ENCODE assay signal across 8 mouse cellular contexts in genomic region chr5:136962501-136962900, GRCm38 (mm10). TPM values are rescaled to one million over a fixed set of nuclear protein-coding genes. Genes with fewer than 3 reads are reported as not detected.
A peak's percentile ranks its signal among the peaks of the same experiment; 100 is the strongest.
DNase-seq lines count a peak whose midpoint lies in the region; ATAC-seq and TF ChIP-seq lines count a peak whose summit lies in the region.

No protein-coding gene starts in this region.

- peak; percentile 86 for TF ChIP-seq CTCF in ES-Bruce4 (IDR thresholded peaks at IDR 0.05; ENCODE audit: low read depth, low read length)

- H3K27me3 ChIP-seq in ES-Bruce4 (ENCODE audit: control insufficient read depth, insufficient read depth, low read length, poor library complexity, severe bottlenecking), result no peaks in the 10 kb centered on the region
- no peaks in the 10 kb centered on the region for H3K27me3 ChIP-seq in forebrain, embryonic 14.5 days (replicated peaks; ENCODE audit: control insufficient read depth, insufficient read depth, low read length)
- no peaks in the 10 kb centered on the region for H3K27me3 ChIP-seq in neural tube, embryonic 15.5 days (replicated peaks)

- H3K4me2 ChIP-seq in forebrain, embryonic 14.5 days (ENCODE audit: low read length), result peak overlapping the region; percentile 93
- H3K4me2 ChIP-seq in neural tube, embryonic 15.5 days, result peak overlapping the region; percentile 82

- H3K27ac ChIP-seq in ES-Bruce4 (ENCODE audit: insufficient read depth, low read length), result peak overlapping the region; percentile 84
- H3K27ac ChIP-seq in forebrain, embryonic 14.5 days (ENCODE audit: low read depth, low read length), result peak overlapping the region; percentile 83
- peak overlapping the region; percentile 95 for H3K27ac ChIP-seq in neural tube, embryonic 15.5 days (replicated peaks)

- peak overlapping the region; percentile 58 for H3K9ac ChIP-seq in ES-Bruce4 (ENCODE audit: low read depth, poor library complexity, severe bottlenecking)
- H3K9ac ChIP-seq in forebrain, embryonic 14.5 days (ENCODE audit: low read length), result peak overlapping the region; percentile 70
- H3K9ac ChIP-seq in neural tube, embryonic 15.5 days (replicated peaks), result peak overlapping the region; percentile 87

- H3K36me3 ChIP-seq in ES-Bruce4 (ENCODE audit: control insufficient read depth, insufficient read depth, low read length, poor library complexity, severe bottlenecking), result peaks cover 4% of the 10 kb centered on the region; the same call in 1 of the 2 replicates
- peaks cover 38% of the 10 kb centered on the region for H3K36me3 ChIP-seq in forebrain, embryonic 14.5 days (ENCODE audit: control insufficient read depth, insufficient read depth, low read length)
- peaks cover 37% of the 10 kb centered on the region for H3K36me3 ChIP-seq in neural tube, embryonic 15.5 days

- intact Hi-C loops in heart, postnatal 14 days (cut with DNase I), result loop anchor here (2.0 to 10.0 kb wide), 2 partner anchors 24 to 822 kb away; partner anchors contain the start of genes Mepce, Plod3 and Zcwpw1

- no peak for TF ChIP-seq POLR2A in ES-Bruce4 (IDR thresholded peaks at IDR 0.05; ENCODE audit: insufficient read depth, low read length)

- peak overlapping the region; percentile 91 for H3K4me3 ChIP-seq in ES-Bruce4 (ENCODE audit: low read depth, low read length)
- peak overlapping the region; percentile 64 for H3K4me3 ChIP-seq in forebrain, embryonic 14.5 days (ENCODE audit: low read depth, low read length)
- H3K4me3 ChIP-seq in neural tube, embryonic 15.5 days (replicated peaks), result peak overlapping the region; percentile 73

- TF ChIP-seq EP300 in ES-Bruce4 (IDR thresholded peaks at IDR 0.05; ENCODE audit: insufficient read depth, low read depth, low read length), result no peak

- peak; percentile 66 for ATAC-seq in forebrain, embryonic 14.5 days
- peak; percentile 72 for ATAC-seq in neural tube, embryonic 15.5 days (ENCODE audit: low FRiP score)

- peaks cover 5% of the 10 kb centered on the region for H3K4me1 ChIP-seq in ES-Bruce4 (ENCODE audit: control insufficient read depth, insufficient read depth, low read length)
- peaks cover 6% of the 10 kb centered on the region; the same call in 1 of the 2 replicates for H3K4me1 ChIP-seq in forebrain, embryonic 14.5 days (ENCODE audit: control insufficient read depth, insufficient read depth, low read length)
- H3K4me1 ChIP-seq in neural tube, embryonic 15.5 days, result peaks cover 42% of the 10 kb centered on the region

- no peaks in the 10 kb centered on the region for H3K9me3 ChIP-seq in ES-Bruce4 (replicated peaks; ENCODE audit: control insufficient read depth, insufficient read depth, low read length, poor library complexity, severe bottlenecking)
- H3K9me3 ChIP-seq in forebrain, embryonic 14.5 days (replicated peaks; ENCODE audit: control insufficient read depth, low read length), result no peaks in the 10 kb centered on the region
- H3K9me3 ChIP-seq in neural tube, embryonic 15.5 days (replicated peaks), result no peaks in the 10 kb centered on the region

- 1% methylated on average over 10 of the region's 10 CpGs for WGBS in forebrain, embryonic 14.5 days
- WGBS in neural tube, embryonic 15.5 days, result under 1% methylated on average over 10 of the region's 10 CpGs

- peak; percentile 73 for DNase-seq in cerebellum, adult 11 months
- DNase-seq in forebrain, embryonic 14.5 days (ENCODE audit: low spot score), result peak; percentile 79
- DNase-seq in heart, postnatal 14 days, result peak; percentile 84 to 90
- DNase-seq in layer of hippocampus, adult 11-12 months (ENCODE audit: low spot score), result peak; percentile 88
- peak; percentile 84 to 90 for DNase-seq in lung, adult 18-20 months
- peak; percentile 76 for DNase-seq in testis, postnatal 14 days (ENCODE audit: low spot score)

RNA-seq across cellular contexts. Expression of gene Cldn15, which starts 3.9 kb away (rescaled TPM):
- polyA plus RNA-seq in ES-Bruce4 (2011; ENCODE audit: insufficient read depth, insufficient read length, low read depth, missing spikeins), result not detected in 2 replicates
- 0.11 TPM in 1 of 2 replicates, not detected in the other for polyA plus RNA-seq in forebrain, embryonic 14.5 days (2014; fragmentation: Nextera tagmentation; extraction: Ambion mirVana)
- 10 to 100 TPM in 1 of 2 experiments, 1 to 10 TPM in 1; 8.9 to 11.2 TPM for total RNA-seq in heart, postnatal 14 days (2021)
- 0.67 and 1.0 TPM in 2 replicates for polyA plus RNA-seq in neural tube, embryonic 15.5 days (2015; fragmentation: Nextera tagmentation; extraction: Ambion mirVana)

RNA-seq across cellular contexts. Expression of gene Fis1, which starts 9.4 kb away (rescaled TPM):
- 87.8 and 97.5 TPM in 2 replicates for polyA plus RNA-seq in ES-Bruce4 (2011; ENCODE audit: insufficient read depth, insufficient read length, low read depth, missing spikeins)
- 432 and 495 TPM in 2 replicates for polyA plus RNA-seq in forebrain, embryonic 14.5 days (2014; fragmentation: Nextera tagmentation; extraction: Ambion mirVana)
- total RNA-seq in heart, postnatal 14 days (2021), result 100 to 1,000 TPM; 166 to 167 TPM
- polyA plus RNA-seq in neural tube, embryonic 15.5 days (2015; fragmentation: Nextera tagmentation; extraction: Ambion mirVana), result 339 and 354 TPM in 2 replicates

RNA-seq across cellular contexts. Expression of gene Plod3, which starts 24.3 kb away (rescaled TPM):
- polyA plus RNA-seq in ES-Bruce4 (2011; ENCODE audit: insufficient read depth, insufficient read length, low read depth, missing spikeins), result 29.3 and 33.9 TPM in 2 replicates
- polyA plus RNA-seq in forebrain, embryonic 14.5 days (2014; fragmentation: Nextera tagmentation; extraction: Ambion mirVana), result 21.7 and 22.2 TPM in 2 replicates
- 10 to 100 TPM; 40.3 to 42.2 TPM for total RNA-seq in heart, postnatal 14 days (2021)
- polyA plus RNA-seq in neural tube, embryonic 15.5 days (2015; fragmentation: Nextera tagmentation; extraction: Ambion mirVana), result 36.4 and 39.0 TPM in 2 replicates

RNA-seq across cellular contexts. Expression of gene Znhit1, which starts 25.3 kb away (rescaled TPM):
- 26.6 and 27.0 TPM in 2 replicates for polyA plus RNA-seq in ES-Bruce4 (2011; ENCODE audit: insufficient read depth, insufficient read length, low read depth, missing spikeins)
- polyA plus RNA-seq in forebrain, embryonic 14.5 days (2014; fragmentation: Nextera tagmentation; extraction: Ambion mirVana), result 125 and 136 TPM in 2 replicates
- total RNA-seq in heart, postnatal 14 days (2021), result 10 to 100 TPM; 50.4 to 54.9 TPM
- polyA plus RNA-seq in neural tube, embryonic 15.5 days (2015; fragmentation: Nextera tagmentation; extraction: Ambion mirVana), result 126 and 137 TPM in 2 replicates

RNA-seq across cellular contexts. Expression of gene Ift22, which starts 54.6 kb away (rescaled TPM):
- 9.3 and 10.1 TPM in 2 replicates for polyA plus RNA-seq in ES-Bruce4 (2011; ENCODE audit: insufficient read depth, insufficient read length, low read depth, missing spikeins)
- polyA plus RNA-seq in forebrain, embryonic 14.5 days (2014; fragmentation: Nextera tagmentation; extraction: Ambion mirVana), result 137 and 158 TPM in 2 replicates
- 10 to 100 TPM; 10.7 to 12.0 TPM for total RNA-seq in heart, postnatal 14 days (2021)
- 106 and 115 TPM in 2 replicates for polyA plus RNA-seq in neural tube, embryonic 15.5 days (2015; fragmentation: Nextera tagmentation; extraction: Ambion mirVana)

Comparison
In these comparisons a context has a peak if more than half of its experiments do, and no peak if none do; other contexts are left out.
1. Peak in every context shown above with its lines: DNase-seq, ATAC-seq, H3K4me3 ChIP-seq and H3K27ac ChIP-seq.